Mouse (Mus musculus) c-Kit-positive CD71-negative TER-119-negative erythroid progenitor cells, embryonic 14.5 days (primary cell): ENCODE measurements around the gene Arfgap3.

ENCODE experiments used
- DNase-seq: peaks from one replicate; pipeline ENCODE4 v3.0.0-alpha.2; 2013; ENCODE audit warnings: low read depth

The Arfgap3 gene

GRCm38 (mm10) chr15:83251176-83252004, 98.7 kb downstream of the Arfgap3 start, which contains the start of gene A4galt:
A4galt (minus strand) TSS chr15:83251774.
- no peak for DNase-seq

GRCm38 (mm10) chr15:83250651-83251175, 99.3 kb downstream of the Arfgap3 start:
- DNase-seq, result no peak
